Mouse (Mus musculus) yolk sac, embryonic 10.5 days (tissue): ENCODE measurements around the gene Hace1.

ENCODE experiments used
- DNase-seq: peaks from one replicate; pipeline ENCODE4 v3.0.0-alpha.2; 2017; ENCODE audit warnings: low spot score

Hace1 gene

DNA sequence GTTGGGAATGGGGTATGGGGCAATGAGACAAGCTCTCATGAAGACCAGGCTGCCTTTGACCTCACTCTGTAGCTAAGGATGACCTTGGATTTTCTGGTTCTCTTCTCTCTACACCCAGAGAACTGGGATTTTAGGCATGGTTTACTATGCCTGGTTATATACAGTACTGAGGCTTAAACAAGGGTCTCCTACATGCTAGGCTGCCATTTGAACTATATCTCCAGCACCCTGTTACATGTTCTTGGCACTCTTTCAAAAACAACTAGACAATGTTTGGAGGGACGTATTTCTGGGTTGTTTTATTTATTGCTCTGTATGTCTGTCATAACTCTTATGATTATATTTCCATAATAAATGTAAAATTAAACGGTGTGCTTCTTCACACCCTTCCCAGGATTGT is 129.2 kb downstream of the Hace1 start:
- no peak for DNase-seq

DNA sequence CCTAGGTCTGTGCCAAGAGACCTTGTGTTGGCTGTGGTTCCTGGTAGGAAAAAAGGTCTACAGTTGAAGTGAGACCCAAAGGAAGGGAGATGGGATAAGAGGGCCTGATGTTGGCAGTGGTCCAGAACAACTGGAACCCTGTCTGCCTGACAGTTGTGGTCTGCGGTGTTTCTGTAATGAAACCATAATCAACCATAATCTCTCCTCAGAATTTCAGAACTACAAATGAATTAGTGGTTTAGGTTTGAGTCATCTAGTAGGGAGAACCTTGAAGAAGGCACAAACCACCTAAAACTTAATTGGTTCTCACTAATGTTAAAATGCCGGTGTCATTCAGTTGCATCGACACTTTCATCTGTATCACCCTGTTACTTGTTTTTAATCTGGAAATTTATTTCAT is 133.2 kb downstream of the Hace1 start:
- DNase-seq: no peak

DNA sequence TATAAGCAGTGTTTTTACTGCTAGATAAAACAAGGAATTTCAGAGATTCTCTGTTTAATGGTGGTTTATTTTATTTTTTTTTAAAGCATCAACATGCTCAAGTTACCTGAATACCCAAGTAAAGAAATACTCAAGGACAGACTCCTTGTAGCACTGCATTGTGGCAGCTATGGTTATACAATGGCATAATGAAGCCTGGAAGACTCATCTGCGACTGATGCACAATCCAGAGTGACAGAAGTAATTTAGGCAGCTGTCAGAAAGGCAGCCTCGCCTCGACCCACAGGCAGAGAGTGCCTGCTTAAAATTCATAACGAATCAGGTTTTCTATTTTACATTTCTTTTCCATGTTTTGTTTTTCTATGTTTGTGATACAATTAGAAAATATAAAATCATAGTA is 133.7 kb downstream of the Hace1 start:
- DNase-seq: no peak
